Mouse (Mus musculus): ENCODE data around the gene Grap. TPM values are rescaled to one million over a fixed set of nuclear protein-coding genes. Genes with fewer than 3 reads are reported as not detected.

Grap gene
- polyA plus RNA-seq, 1 experiment, result 11.8 TPM

- no peaks in the 10 kb centered on the region for H3K4me1 ChIP-seq (ENCODE audit: control insufficient read depth, insufficient read depth, low read length)
- WGBS, result 76% methylated on average over 2 of the region's 2 CpGs
- TF ChIP-seq POLR2A (IDR thresholded peaks at IDR 0.05; ENCODE audit: borderline replicate concordance, control insufficient read depth, low read depth, low read length), result no peak
- no peak for TF ChIP-seq CTCF (IDR thresholded peaks at IDR 0.05; ENCODE audit: control insufficient read depth, insufficient read depth, low read length)
- H3K27ac ChIP-seq (ENCODE audit: control insufficient read depth, insufficient read depth, low read depth, low read length, poor library complexity), result no peak overlapping the region
- no peak overlapping the region for H3K4me3 ChIP-seq (replicated peaks; ENCODE audit: control insufficient read depth, low read depth, low read length)
Observed at GRCm38 (mm10) chr11:61705581-61705980, 52.5 kb downstream of the Grap start.

- no peak for TF ChIP-seq CTCF (IDR thresholded peaks at IDR 0.05; ENCODE audit: control insufficient read depth, insufficient read depth, low read length)
- no peak for TF ChIP-seq POLR2A (IDR thresholded peaks at IDR 0.05; ENCODE audit: borderline replicate concordance, control insufficient read depth, low read depth, low read length)
- no peak overlapping the region for H3K27ac ChIP-seq (ENCODE audit: control insufficient read depth, insufficient read depth, low read depth, low read length, poor library complexity)
- no peaks in the 10 kb centered on the region for H3K4me1 ChIP-seq (ENCODE audit: control insufficient read depth, insufficient read depth, low read length)
- no peak overlapping the region for H3K4me3 ChIP-seq (replicated peaks; ENCODE audit: control insufficient read depth, low read depth, low read length)
- 76% methylated on average over 4 of the region's 4 CpGs for WGBS
Observed at GRCm38 (mm10) chr11:61706232-61706631, 53.2 kb downstream of the Grap start.

GRCm38 (mm10) chr11:61708928-61709327 is 55.9 kb downstream of the Grap start:
- Histone ChIP-seq H3K4me1 (ENCODE audit: control insufficient read depth, insufficient read depth, low read length) (no peaks in the 10 kb centered on the region; the same call in 1 of the 2 replicates), H3K27ac (ENCODE audit: control insufficient read depth, insufficient read depth, low read depth, low read length, poor library complexity) (no peak overlapping the region), H3K4me3 (replicated peaks; ENCODE audit: control insufficient read depth, low read depth, low read length) (no peak overlapping the region)
- WGBS, result 30% methylated on average over 3 of the region's 3 CpGs
- TF ChIP-seq CTCF (IDR thresholded peaks at IDR 0.05; ENCODE audit: control insufficient read depth, insufficient read depth, low read length) (no peak), POLR2A (IDR thresholded peaks at IDR 0.05; ENCODE audit: borderline replicate concordance, control insufficient read depth, low read depth, low read length) (no peak)

GRCm38 (mm10) chr11:61713157-61713855 is 60.2 kb downstream of the Grap start:
- 70% methylated on average over 15 of the region's 15 CpGs for WGBS
- Histone ChIP-seq H3K4me3 (replicated peaks; ENCODE audit: control insufficient read depth, low read depth, low read length) (no peak overlapping the region), H3K27ac (ENCODE audit: control insufficient read depth, insufficient read depth, low read depth, low read length, poor library complexity) (no peak overlapping the region), H3K4me1 (ENCODE audit: control insufficient read depth, insufficient read depth, low read length) (no peaks in the 10 kb centered on the region; the same call in 1 of the 2 replicates)
- TF ChIP-seq POLR2A (IDR thresholded peaks at IDR 0.05; ENCODE audit: borderline replicate concordance, control insufficient read depth, low read depth, low read length) (no peak), CTCF (IDR thresholded peaks at IDR 0.05; ENCODE audit: control insufficient read depth, insufficient read depth, low read length) (no peak)

GRCm38 (mm10) chr11:61714346-61715117 is 61.5 kb downstream of the Grap start:
- no peak overlapping the region for H3K27ac ChIP-seq (ENCODE audit: control insufficient read depth, insufficient read depth, low read depth, low read length, poor library complexity)
- TF ChIP-seq POLR2A (IDR thresholded peaks at IDR 0.05; ENCODE audit: borderline replicate concordance, control insufficient read depth, low read depth, low read length), result no peak
- TF ChIP-seq CTCF (IDR thresholded peaks at IDR 0.05; ENCODE audit: control insufficient read depth, insufficient read depth, low read length), result peak; percentile 93
- H3K4me1 ChIP-seq (ENCODE audit: control insufficient read depth, insufficient read depth, low read length), result no peaks in the 10 kb centered on the region; the same call in 1 of the 2 replicates
- H3K4me3 ChIP-seq (replicated peaks; ENCODE audit: control insufficient read depth, low read depth, low read length), result no peak overlapping the region
- 42% methylated on average over 11 of the region's 11 CpGs for WGBS

GRCm38 (mm10) chr11:61715130-61715529 is 62.1 kb downstream of the Grap start:
- no peak overlapping the region for H3K27ac ChIP-seq (ENCODE audit: control insufficient read depth, insufficient read depth, low read depth, low read length, poor library complexity)
- H3K4me3 ChIP-seq (replicated peaks; ENCODE audit: control insufficient read depth, low read depth, low read length), result no peak overlapping the region
- no peaks in the 10 kb centered on the region; the same call in 1 of the 2 replicates for H3K4me1 ChIP-seq (ENCODE audit: control insufficient read depth, insufficient read depth, low read length)
- TF ChIP-seq POLR2A (IDR thresholded peaks at IDR 0.05; ENCODE audit: borderline replicate concordance, control insufficient read depth, low read depth, low read length) (no peak), CTCF (IDR thresholded peaks at IDR 0.05; ENCODE audit: control insufficient read depth, insufficient read depth, low read length) (no peak)
- WGBS, result 60% methylated on average over 6 of the region's 6 CpGs

- no peak overlapping the region for H3K4me3 ChIP-seq (replicated peaks; ENCODE audit: control insufficient read depth, low read depth, low read length)
- TF ChIP-seq CTCF (IDR thresholded peaks at IDR 0.05; ENCODE audit: control insufficient read depth, insufficient read depth, low read length) (no peak), POLR2A (IDR thresholded peaks at IDR 0.05; ENCODE audit: borderline replicate concordance, control insufficient read depth, low read depth, low read length) (no peak)
- no peak overlapping the region for H3K27ac ChIP-seq (ENCODE audit: control insufficient read depth, insufficient read depth, low read depth, low read length, poor library complexity)
- no peaks in the 10 kb centered on the region for H3K4me1 ChIP-seq (ENCODE audit: control insufficient read depth, insufficient read depth, low read length)
- WGBS, result 72% methylated on average over 5 of the region's 5 CpGs
Observed at GRCm38 (mm10) chr11:61717990-61718389, 64.9 kb downstream of the Grap start.

GRCm38 (mm10) chr11:61719387-61719786 is 66.3 kb downstream of the Grap start:
- Histone ChIP-seq H3K4me1 (ENCODE audit: control insufficient read depth, insufficient read depth, low read length) (no peaks in the 10 kb centered on the region), H3K27ac (ENCODE audit: control insufficient read depth, insufficient read depth, low read depth, low read length, poor library complexity) (no peak overlapping the region), H3K4me3 (replicated peaks; ENCODE audit: control insufficient read depth, low read depth, low read length) (no peak overlapping the region)
- 73% methylated on average over 3 of the region's 3 CpGs for WGBS
- no peak for TF ChIP-seq POLR2A (IDR thresholded peaks at IDR 0.05; ENCODE audit: borderline replicate concordance, control insufficient read depth, low read depth, low read length)
- TF ChIP-seq CTCF (IDR thresholded peaks at IDR 0.05; ENCODE audit: control insufficient read depth, insufficient read depth, low read length), result no peak

Data from bone marrow, adult 2 months (tissue).